Mouse (Mus musculus): ENCODE measurements at regions not wholly inside any gene's neighbourhood (a gene's known extent, or its start where the extent isn't known, plus 50 kb on each side); places are given as distances from the start of the nearest gene placed in this dataset.

DNA sequence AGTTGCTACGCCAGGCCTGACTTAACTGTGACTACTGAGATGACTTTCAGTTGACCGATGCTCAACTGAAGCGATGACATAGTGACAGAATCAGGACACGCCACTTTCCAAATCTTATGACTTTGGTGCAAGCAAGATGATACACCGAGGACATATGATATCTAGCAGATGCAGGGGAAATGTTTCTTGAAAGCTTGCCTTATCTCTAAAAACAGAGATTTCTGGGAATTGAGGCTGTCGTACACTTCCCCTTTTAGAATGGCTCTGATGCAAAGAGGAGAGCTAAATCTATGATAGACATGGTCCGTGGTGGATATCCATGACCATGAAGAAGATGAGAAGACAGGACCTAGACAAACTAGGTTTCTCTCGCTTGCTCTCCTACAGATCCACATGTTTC, 167.8 kb upstream of the Dyrk2 start:
- TF ChIP-seq POLR2A (IDR thresholded peaks at IDR 0.05; ENCODE audit: insufficient read depth, low read depth, low read length): no peak
- TF ChIP-seq EP300 (IDR thresholded peaks at IDR 0.05; ENCODE audit: insufficient read depth, low read depth, low read length): no peak
- no peak for TF ChIP-seq CTCF (IDR thresholded peaks at IDR 0.05)

All from heart, adult 2 months (tissue).